Mouse (Mus musculus) MEL (cell line): ENCODE results near the gene Stab2. TPM values are rescaled to one million over a fixed set of nuclear protein-coding genes. Genes with fewer than 3 reads are reported as not detected.

Experiments used
- DNase-seq: peaks from one replicate; pipeline ENCODE4 v3.0.0; 2011; ENCODE audit warnings: low read depth, low spot score
- H3K27ac ChIP-seq: 2 replicates; pipeline ENCODE4 v1.5.1; 2012; ENCODE audit warnings: low read depth, mild to moderate bottlenecking, control low read depth, low read length, moderate library complexity; ENCODE audit not compliant: control insufficient read depth
- H3K27me3 ChIP-seq, 2 experiments: fragments of 150-350 bp in 1 of 2; sonication (generic) in 1 of 2; 2 replicates each; pipeline ENCODE4 v1.6.1; 2012; ENCODE audit warnings: low read length in 2 of 2, mild to moderate bottlenecking in 2 of 2, improper control_type of control experiment in 1 of 2, moderate library complexity in 1 of 2; ENCODE audit not compliant: insufficient read depth in 2 of 2, control insufficient read depth in 1 of 2
- H3K36me3 ChIP-seq, 2 experiments: 2 replicates each; pipeline ENCODE4 v1.6.1; 2012 to 2014; ENCODE audit warnings: low read length in 2 of 2, improper control_type of control experiment in 1 of 2, inconsistent platforms in 1 of 2, mild to moderate bottlenecking in 1 of 2; ENCODE audit not compliant: insufficient read depth in 2 of 2, control insufficient read depth in 1 of 2
- H3K4me1 ChIP-seq, 2 experiments: fragments of 150-350 bp in 1 of 2; sonication (generic) in 1 of 2; 2 replicates each; pipeline ENCODE4 v1.6.1; 2012; ENCODE audit warnings: low read length in 2 of 2, improper control_type of control experiment in 1 of 2, mild to moderate bottlenecking in 1 of 2; ENCODE audit not compliant: insufficient read depth in 2 of 2, control insufficient read depth in 1 of 2
- H3K4me3 ChIP-seq, 2 experiments: fragments of 150-350 bp in 1 of 2; sonication (generic) in 1 of 2; 2 replicates each; pipeline ENCODE4 v1.5.1; 2012; ENCODE audit warnings: low read depth in 2 of 2, low read length in 2 of 2, mild to moderate bottlenecking in 2 of 2, moderate library complexity in 2 of 2, control low read depth in 1 of 2, improper control_type of control experiment in 1 of 2; ENCODE audit not compliant: control insufficient read depth in 1 of 2, insufficient read depth in 1 of 2
- H3K79me2 ChIP-seq: 2 replicates; pipeline ENCODE4 v1.6.1; 2012; ENCODE audit warnings: mild to moderate bottlenecking, low read length, moderate library complexity; ENCODE audit not compliant: control insufficient read depth, poor library complexity, insufficient read depth
- H3K9ac ChIP-seq: 2 replicates; pipeline ENCODE4 v1.6.1; 2012; ENCODE audit warnings: low read depth, mild to moderate bottlenecking, control low read depth, low read length, moderate library complexity; ENCODE audit not compliant: control insufficient read depth, poor library complexity, severe bottlenecking
- H3K9me3 ChIP-seq: fragments of 150-350 bp; sonication (generic); replicated peaks from 2 replicates; pipeline ENCODE4 v1.6.1; 2012; ENCODE audit warnings: mild to moderate bottlenecking, low read length, improper control_type of control experiment, moderate library complexity; ENCODE audit not compliant: insufficient read depth
- BHLHE40 ChIP-seq: IDR thresholded peaks from 2 replicates; pipeline ENCODE4 v1.6.1; 2012; ENCODE audit warnings: low read depth, mild to moderate bottlenecking, inconsistent platforms, low read length, improper control_type of control experiment, borderline replicate concordance
- CHD2 ChIP-seq: IDR thresholded peaks from 2 replicates; pipeline ENCODE4 v1.6.1; 2011; ENCODE audit warnings: low read length, improper control_type of control experiment
- CTCF ChIP-seq, 3 experiments: IDR thresholded peaks in 2 of 3; conservative IDR thresholded peaks in 1 of 3; 2 replicates each; pipeline ENCODE4 v1.5.1; 2011 to 2012; ENCODE audit warnings: low read length in 3 of 3, low read depth in 2 of 3, mild to moderate bottlenecking in 2 of 3, improper control_type of control experiment in 1 of 3, inconsistent platforms in 1 of 3, mixed read lengths in 1 of 3, moderate library complexity in 1 of 3; ENCODE audit not compliant: control insufficient read depth in 1 of 3, insufficient read depth in 1 of 3, poor library complexity in 1 of 3, severe bottlenecking in 1 of 3
- ETS1 ChIP-seq: IDR thresholded peaks from 2 replicates; pipeline ENCODE4 v1.6.1; 2012; ENCODE audit warnings: low read depth, mild to moderate bottlenecking, inconsistent platforms, low read length, improper control_type of control experiment, moderate library complexity
- GABPA ChIP-seq: IDR thresholded peaks from 2 replicates; pipeline ENCODE4 v1.6.1; 2012; ENCODE audit warnings: low read depth, mild to moderate bottlenecking, inconsistent platforms, low read length, improper control_type of control experiment, moderate library complexity
- GATA1 ChIP-seq: IDR thresholded peaks from 2 replicates; pipeline ENCODE4 v1.6.1; 2011; ENCODE audit warnings: low read depth, low read length, improper control_type of control experiment
- HCFC1 ChIP-seq: IDR thresholded peaks from 2 replicates; pipeline ENCODE4 v1.6.1; 2012; ENCODE audit warnings: low read depth, mild to moderate bottlenecking, inconsistent platforms, low read length, improper control_type of control experiment, moderate library complexity
- MAX ChIP-seq: IDR thresholded peaks from 2 replicates; pipeline ENCODE4 v1.6.1; 2011; ENCODE audit warnings: low read length, improper control_type of control experiment
- MAZ ChIP-seq: IDR thresholded peaks from 2 replicates; pipeline ENCODE4 v1.6.1; 2012; ENCODE audit warnings: low read depth, mild to moderate bottlenecking, inconsistent platforms, low read length, improper control_type of control experiment
- MYB ChIP-seq: IDR thresholded peaks from 2 replicates; pipeline ENCODE4 v1.6.1; 2011; ENCODE audit warnings: mild to moderate bottlenecking, low read depth, low read length, improper control_type of control experiment
- NRF1 ChIP-seq: IDR thresholded peaks from 2 replicates; pipeline ENCODE4 v1.6.1; 2014; ENCODE audit warnings: low read depth, mild to moderate bottlenecking, inconsistent platforms, low read length, improper control_type of control experiment, moderate library complexity; ENCODE audit not compliant: poor library complexity, insufficient read depth, severe bottlenecking
- POLR2A ChIP-seq, 2 experiments: IDR thresholded peaks; 2 replicates each; pipeline ENCODE4 v1.6.1; 2011 to 2012; ENCODE audit warnings: low read length in 2 of 2, mild to moderate bottlenecking in 2 of 2, control low read depth in 1 of 2, improper control_type of control experiment in 1 of 2, low read depth in 1 of 2, moderate library complexity in 1 of 2; ENCODE audit not compliant: control insufficient read depth in 1 of 2, insufficient read depth in 1 of 2, poor library complexity in 1 of 2
- RAD21 ChIP-seq: IDR thresholded peaks from 2 replicates; pipeline ENCODE4 v1.6.1; 2011; ENCODE audit warnings: mild to moderate bottlenecking, low read depth, low read length, improper control_type of control experiment
- RCOR1 ChIP-seq: IDR thresholded peaks from 2 replicates; pipeline ENCODE4 v1.6.1; 2012; ENCODE audit warnings: low read depth, mild to moderate bottlenecking, inconsistent platforms, low read length, improper control_type of control experiment
- SMC3 ChIP-seq: IDR thresholded peaks from 2 replicates; pipeline ENCODE4 v1.6.1; 2011; ENCODE audit warnings: low read depth, low read length, improper control_type of control experiment
- TAL1 ChIP-seq: IDR thresholded peaks from 2 replicates; pipeline ENCODE4 v1.6.1; 2012; ENCODE audit warnings: mild to moderate bottlenecking, inconsistent platforms, low read length, moderate library complexity, mixed read lengths
- TBP ChIP-seq: IDR thresholded peaks from 2 replicates; pipeline ENCODE4 v1.8.0; 2011; ENCODE audit warnings: low read depth, low read length, improper control_type of control experiment
- UBTF ChIP-seq: IDR thresholded peaks from 2 replicates; pipeline ENCODE4 v1.6.1; 2012; ENCODE audit warnings: low read depth, mild to moderate bottlenecking, inconsistent platforms, low read length, improper control_type of control experiment, moderate library complexity, borderline replicate concordance; ENCODE audit not compliant: insufficient read depth
- ZC3H11A ChIP-seq: IDR thresholded peaks from 2 replicates; pipeline ENCODE4 v1.6.1; 2012; ENCODE audit warnings: low read depth, mild to moderate bottlenecking, inconsistent platforms, low read length, improper control_type of control experiment
- ZKSCAN1 ChIP-seq: IDR thresholded peaks from 2 replicates; pipeline ENCODE4 v1.6.1; 2012; ENCODE audit warnings: low read depth, mild to moderate bottlenecking, inconsistent platforms, low read length, improper control_type of control experiment, moderate library complexity
- polyA plus RNA-seq, 2 experiments: library from polyadenylated mRNA; stranded (reverse) in 1 of 2; unstranded in 1 of 2; fragments of >175 nt in 1 of 2; fragments of >200 nt in 1 of 2; gene quantifications; 2 replicates each; pipeline versions ENCODE4 v1.2.1 to v1.2.4; 2012; ENCODE audit warnings: low replicate concordance in 2 of 2, low read depth in 1 of 2; ENCODE audit not compliant: insufficient read length in 2 of 2, insufficient read depth in 1 of 2, missing spikeins in 1 of 2
- total RNA-seq: library from RNA; depleted of rRNA; stranded (reverse); fragments of 300-350 nt; gene quantifications from 2 replicates; pipeline ENCODE4 v1.2.3, GENCODE M21; 2012

Stab2 gene
- total and polyA plus RNA-seq, 3 experiments = 0.73 to 5.1 TPM; not detected in 1

- Histone ChIP-seq H3K27ac (no peak overlapping the region), H3K27me3 (no peaks in the 10 kb centered on the region), H3K9me3 (no peaks in the 10 kb centered on the region), H3K9ac (no peak overlapping the region), H3K4me1 (no peaks in the 10 kb centered on the region), H3K4me3 (no peak overlapping the region), H3K79me2 (no peaks in the 10 kb centered on the region), H3K36me3 (no peaks in the 10 kb centered on the region)
- TF ChIP-seq RAD21 (peak; percentile 36), ZC3H11A (peak; percentile 21; the same call in 1 of the 2 replicates), TAL1 (no peak), RCOR1 (no peak), GABPA (no peak), MAX (no peak), SMC3 (peak; percentile 54), MYB (no peak), CTCF (IDR thresholded peaks at IDR 0.05 in 2 of 3, conservative IDR thresholded peaks at IDR 0.05 in 1 of 3; ENCODE audit: control insufficient read depth in 1 of 3, insufficient read depth in 1 of 3, low read depth in 2 of 3, low read length in 3 of 3, poor library complexity in 1 of 3, severe bottlenecking in 1 of 3) (peak; percentile 17 to 51 (median 50); a peak in 4 of 6 replicates), NRF1 (no peak), CHD2 (no peak), UBTF (no peak), GATA1 (no peak), BHLHE40 (no peak)
- peak; percentile 53 for DNase-seq
These were observed 12.9 kb upstream of the Stab2 start for GRCm38 (mm10) chr10:87020711-87021110.

- H3K27me3 ChIP-seq = no peaks in the 10 kb centered on the region
- no peaks in the 10 kb centered on the region for H3K9me3 ChIP-seq
- H3K9ac ChIP-seq = no peak overlapping the region
- no peaks in the 10 kb centered on the region; a peak in 1 of 4 replicates for H3K36me3 ChIP-seq
- H3K27ac ChIP-seq = no peak overlapping the region
- no peak for TF ChIP-seq TBP
- no peak for TF ChIP-seq ZC3H11A
- TF ChIP-seq TAL1 = no peak
- TF ChIP-seq MAX = no peak
- no peak for TF ChIP-seq POLR2A (IDR thresholded peaks at IDR 0.05; ENCODE audit: control insufficient read depth in 1 of 2, insufficient read depth in 1 of 2, low read depth in 1 of 2, low read length in 2 of 2, poor library complexity in 1 of 2)
- no peak for TF ChIP-seq HCFC1
- no peak for TF ChIP-seq BHLHE40
- no peak for TF ChIP-seq NRF1
- TF ChIP-seq ZKSCAN1 = no peak
- no peak for TF ChIP-seq MAZ
- TF ChIP-seq ETS1 = no peak
- TF ChIP-seq SMC3 = no peak
- H3K4me3 ChIP-seq = no peak overlapping the region
- no peak for DNase-seq
- H3K79me2 ChIP-seq = no peaks in the 10 kb centered on the region
- H3K4me1 ChIP-seq = no peaks in the 10 kb centered on the region
These were observed 11.1 kb upstream of the Stab2 start for GRCm38 (mm10) chr10:87018876-87019275.
